Mouse (Mus musculus) stomach, embryonic 14.5 days (tissue): ENCODE results near the gene Actb. TPM values are rescaled to one million over a fixed set of nuclear protein-coding genes. Genes with fewer than 3 reads are reported as not detected.

Source experiments
- ATAC-seq: fragments of 200-750 bp; cut with Nextera tagmentation; 2 replicates; pipeline ENCODE4 v1.8.0; 2017; ENCODE audit warnings: low read depth, moderate TSS enrichment; ENCODE audit not compliant: insufficient number of reproducible peaks, insufficient read depth, low FRiP score
- H3K27ac ChIP-seq: fragments of 300-500 bp; sonication (generic); 2 replicates; pipeline ENCODE4 v1.5.1; 2014; ENCODE audit warnings: mild to moderate bottlenecking, low read length, moderate library complexity, mixed read lengths
- H3K27me3 ChIP-seq: fragments of 300-500 bp; sonication (generic); 2 replicates; pipeline ENCODE4 v1.6.1; 2014; ENCODE audit warnings: low read length, control low read depth, mixed read lengths; ENCODE audit not compliant: control insufficient read depth, insufficient read depth
- H3K36me3 ChIP-seq: fragments of 300-500 bp; sonication (generic); 2 replicates; pipeline ENCODE4 v1.6.1; 2014; ENCODE audit warnings: mild to moderate bottlenecking, control low read depth, low read length, moderate library complexity, mixed read lengths; ENCODE audit not compliant: control insufficient read depth, insufficient read depth
- H3K4me1 ChIP-seq: fragments of 300-500 bp; sonication (generic); 2 replicates; pipeline ENCODE4 v1.6.1; 2014; ENCODE audit warnings: low read length, control low read depth, mixed read lengths; ENCODE audit not compliant: control insufficient read depth, insufficient read depth
- H3K4me2 ChIP-seq: fragments of 300-500 bp; sonication (generic); replicated peaks from 2 replicates; pipeline ENCODE4 v1.6.1; 2014; ENCODE audit warnings: low read depth, low read length, control low read depth
- H3K4me3 ChIP-seq: fragments of 300-500 bp; sonication (generic); 2 replicates; pipeline ENCODE4 v1.5.1; 2014; ENCODE audit warnings: low read depth, low read length, control low read depth
- H3K9ac ChIP-seq: fragments of 300-500 bp; sonication (generic); replicated peaks from 2 replicates; pipeline ENCODE4 v1.6.1; 2014; ENCODE audit warnings: low read depth, mild to moderate bottlenecking, control low read depth, low read length, moderate library complexity, mixed read lengths
- H3K9me3 ChIP-seq: fragments of 300-500 bp; sonication (generic); 2 replicates; pipeline ENCODE4 v1.6.1; 2016; ENCODE audit warnings: low read depth, low read length, control low read depth; ENCODE audit not compliant: control insufficient read depth
- WGBS: fragments of 180-500 bp; shearing (Covaris S2); extraction: QIAGEN DNeasy Blood & Tissue Kit; methylation state at CpG from one replicate; pipeline ENCODE4 v1.1.7; 2014; 5-methylcytosine and 5-hydroxymethylcytosine counted together
- polyA plus RNA-seq: library from polyadenylated mRNA; unstranded; fragments of >200 nt; fragmentation: Nextera tagmentation; extraction: Ambion mirVana; gene quantifications from 2 replicates; pipeline ENCODE4 v1.2.1, GENCODE M21; 2014

The Actb gene
- polyA plus RNA-seq, 1 experiment from 2014 or later = 17,567 TPM

DNA sequence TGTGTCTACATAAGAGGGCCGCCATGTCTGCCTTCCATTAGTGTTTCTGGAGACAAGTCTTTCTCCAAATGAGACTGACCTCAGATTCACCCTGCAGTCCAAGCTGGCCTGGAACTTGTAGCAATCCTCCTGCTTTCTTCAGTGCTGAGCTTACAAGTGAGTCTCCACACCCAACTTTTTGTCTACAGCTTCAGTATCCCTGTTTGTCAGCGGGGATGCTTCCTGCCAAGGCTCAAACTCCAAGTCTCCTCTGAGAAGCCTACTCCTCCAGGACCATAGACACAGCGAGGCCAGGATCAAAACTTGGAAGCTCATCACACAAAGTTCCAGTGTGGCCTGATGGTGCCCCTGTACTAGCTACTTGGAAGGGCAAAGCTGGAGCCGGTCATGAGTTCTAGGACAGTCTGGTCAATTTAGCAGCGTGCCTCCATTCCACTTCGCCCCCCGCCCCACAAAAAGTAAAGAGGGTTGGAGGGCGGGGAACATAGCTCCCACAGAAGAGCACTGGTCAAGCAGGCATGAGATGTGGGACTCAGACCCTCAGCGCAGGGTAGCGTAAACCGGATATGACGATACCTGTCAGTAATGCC is 20.9 kb upstream of the Actb start:
- no peaks in the 10 kb centered on the region for H3K36me3 ChIP-seq
- no peaks in the 10 kb centered on the region for H3K9me3 ChIP-seq
- no peak overlapping the region for H3K9ac ChIP-seq
- H3K4me2 ChIP-seq = no peak overlapping the region
- 88% methylated on average over 12 of the region's 12 CpGs for WGBS
- no peak overlapping the region for H3K4me3 ChIP-seq
- H3K4me1 ChIP-seq = peaks cover 15% of the 10 kb centered on the region
- no peaks in the 10 kb centered on the region for H3K27me3 ChIP-seq
- H3K27ac ChIP-seq = peak overlapping the region; percentile 77; the same call in 1 of the 2 replicates
- no peak for ATAC-seq

GRCm38 (mm10) chr5:142926940-142927228 is 20.3 kb upstream of the Actb start:
- H3K4me1 ChIP-seq = peaks cover 15% of the 10 kb centered on the region
- H3K4me3 ChIP-seq = no peak overlapping the region
- 31% methylated on average over 3 of the region's 3 CpGs for WGBS
- peak overlapping the region; percentile 77 for H3K27ac ChIP-seq
- no peaks in the 10 kb centered on the region for H3K27me3 ChIP-seq
- no peak for ATAC-seq
- H3K9me3 ChIP-seq = no peaks in the 10 kb centered on the region
- no peak overlapping the region for H3K9ac ChIP-seq
- 0 out of 2 replicates have a peak overlapping the region, but pooled peaks have one; percentile 8 for H3K4me2 ChIP-seq
- H3K36me3 ChIP-seq = no peaks in the 10 kb centered on the region

DNA sequence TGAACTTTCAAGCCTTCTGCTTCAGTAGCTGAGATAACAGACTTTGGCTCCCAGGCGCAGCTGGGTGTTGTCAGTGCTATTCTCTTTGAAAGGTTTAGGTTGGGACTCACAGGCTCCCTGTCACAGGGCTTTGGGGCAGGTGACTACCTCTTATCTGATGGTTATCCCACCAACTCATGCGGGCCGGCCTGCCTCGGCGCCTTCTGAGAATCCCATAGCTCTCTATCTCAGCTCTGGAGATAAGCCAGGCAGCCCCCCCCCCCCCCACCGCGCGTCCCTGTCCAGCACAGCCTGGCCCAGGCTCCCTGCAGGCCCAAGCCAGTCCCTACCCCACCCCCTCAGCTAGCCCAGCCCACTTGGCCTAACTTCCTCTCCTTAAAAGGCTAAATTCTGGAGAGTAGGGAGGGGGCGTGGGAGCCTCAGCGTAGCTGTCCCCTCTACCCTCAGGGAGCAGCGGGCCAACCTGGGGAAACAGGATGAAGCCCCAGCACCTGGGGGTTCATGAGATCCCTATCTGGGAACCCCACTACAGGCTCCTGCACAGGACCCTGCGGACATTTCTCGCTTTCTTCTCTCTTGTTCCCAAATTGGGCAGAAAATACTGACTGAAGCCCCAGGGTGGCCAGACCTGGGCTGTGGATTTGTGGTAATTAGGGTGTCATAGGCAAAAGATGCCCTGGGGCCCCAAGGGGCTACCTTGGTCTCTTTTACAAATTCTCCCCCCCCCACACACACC is 19.8 kb upstream of the Actb start:
- no peaks in the 10 kb centered on the region for H3K9me3 ChIP-seq
- peaks cover 15% of the 10 kb centered on the region for H3K4me1 ChIP-seq
- ATAC-seq = peak; percentile 85
- H3K36me3 ChIP-seq = no peaks in the 10 kb centered on the region
- no peak overlapping the region for H3K9ac ChIP-seq
- peak overlapping the region; percentile 8; the same call in 1 of the 2 replicates for H3K4me2 ChIP-seq
- peak overlapping the region; percentile 77 for H3K27ac ChIP-seq
- H3K27me3 ChIP-seq = no peaks in the 10 kb centered on the region
- 7% methylated on average over 13 of the region's 13 CpGs for WGBS
- no peak overlapping the region for H3K4me3 ChIP-seq

- no peak overlapping the region for H3K4me3 ChIP-seq
- H3K36me3 ChIP-seq = no peaks in the 10 kb centered on the region
- no peak overlapping the region for H3K9ac ChIP-seq
- peaks cover 23% of the 10 kb centered on the region for H3K4me1 ChIP-seq
- H3K9me3 ChIP-seq = no peaks in the 10 kb centered on the region
- no peak overlapping the region for H3K27ac ChIP-seq
- H3K27me3 ChIP-seq = no peaks in the 10 kb centered on the region
- no peak overlapping the region for H3K4me2 ChIP-seq
- ATAC-seq = no peak
- WGBS = 73% methylated on average over 12 of the region's 12 CpGs
Observed at GRCm38 (mm10) chr5:142924336-142924959, 17.9 kb upstream of the Actb start.

DNA sequence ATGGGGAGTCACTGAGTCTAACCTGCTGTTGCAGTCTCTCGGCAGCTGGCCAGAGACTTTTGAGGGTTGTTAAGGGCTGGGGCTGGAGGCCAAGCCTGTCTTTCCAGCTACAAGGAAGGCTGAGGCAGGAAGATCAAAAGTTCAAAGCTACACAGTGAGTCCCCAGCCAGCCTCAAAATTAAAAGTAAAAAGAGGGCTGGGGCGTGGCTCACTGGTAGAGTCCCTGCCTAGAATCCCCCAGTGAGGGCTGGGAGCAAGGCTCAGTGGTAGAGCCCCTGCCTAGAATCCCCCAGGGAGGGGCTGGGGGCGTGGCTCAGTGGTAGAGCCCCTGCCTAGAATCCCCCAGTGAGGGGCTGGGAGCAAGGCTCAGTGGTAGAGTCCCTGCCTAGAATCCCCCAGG is 17.2 kb upstream of the Actb start:
- no peak overlapping the region for H3K4me2 ChIP-seq
- no peaks in the 10 kb centered on the region for H3K9me3 ChIP-seq
- no peaks in the 10 kb centered on the region for H3K36me3 ChIP-seq
- no peak overlapping the region for H3K9ac ChIP-seq
- no peak for ATAC-seq
- H3K4me3 ChIP-seq = no peak overlapping the region
- no peak overlapping the region for H3K27ac ChIP-seq
- no peaks in the 10 kb centered on the region for H3K27me3 ChIP-seq
- 79% methylated on average over 3 of the region's 3 CpGs for WGBS
- peaks cover 22% of the 10 kb centered on the region for H3K4me1 ChIP-seq

DNA sequence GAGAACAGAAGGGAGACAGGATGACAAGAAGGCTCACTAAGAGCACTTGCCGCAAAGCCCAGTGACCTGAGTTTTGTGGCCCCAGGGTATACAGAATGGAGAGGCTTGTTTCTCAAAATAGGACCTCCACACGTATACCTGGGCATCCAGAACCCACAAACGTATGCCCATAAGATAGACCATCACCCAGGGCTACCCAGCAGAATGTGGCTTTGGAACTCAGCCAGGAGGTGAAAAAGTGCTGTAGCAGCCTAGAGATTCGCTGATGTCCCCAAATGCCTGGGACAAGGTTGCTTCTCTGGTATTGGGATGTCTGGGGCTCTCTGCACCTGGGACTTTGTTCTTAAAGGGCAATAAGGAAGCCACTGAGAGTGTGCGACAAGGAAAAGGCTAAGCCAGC is 15.7 kb upstream of the Actb start:
- Histone ChIP-seq H3K9ac (no peak overlapping the region), H3K4me1 (peaks cover 20% of the 10 kb centered on the region), H3K27ac (no peak overlapping the region), H3K4me2 (no peak overlapping the region), H3K9me3 (no peaks in the 10 kb centered on the region), H3K27me3 (no peaks in the 10 kb centered on the region), H3K36me3 (no peaks in the 10 kb centered on the region), H3K4me3 (no peak overlapping the region)
- no peak for ATAC-seq
- 88% methylated on average over 5 of the region's 5 CpGs for WGBS

DNA sequence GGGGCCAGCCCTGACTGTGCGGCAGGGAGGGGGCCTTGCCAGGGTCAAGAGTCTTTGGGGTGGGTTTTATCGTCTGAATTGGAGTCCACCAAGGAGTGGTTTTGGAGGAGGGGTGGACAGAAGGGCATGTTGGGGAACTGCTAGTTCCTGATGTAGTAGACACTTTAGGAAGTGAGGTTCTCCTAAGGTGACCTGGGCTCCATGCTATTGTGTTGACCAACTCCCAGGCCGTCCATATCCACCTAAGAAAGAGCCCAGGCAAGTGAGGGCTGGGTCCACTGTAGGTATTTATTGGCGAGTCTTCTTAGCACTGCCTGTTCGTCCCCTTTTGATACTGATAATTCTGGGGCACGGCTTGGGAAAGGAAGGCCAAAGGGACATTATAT is 14.5 kb upstream of the Actb start:
- no peak overlapping the region for H3K4me3 ChIP-seq
- H3K27me3 ChIP-seq = no peaks in the 10 kb centered on the region
- no peaks in the 10 kb centered on the region for H3K36me3 ChIP-seq
- ATAC-seq = no peak
- peaks cover 14% of the 10 kb centered on the region; the same call in 1 of the 2 replicates for H3K4me1 ChIP-seq
- WGBS = 61% methylated on average over 6 of the region's 6 CpGs
- peak overlapping the region; percentile 46 for H3K27ac ChIP-seq
- no peak overlapping the region for H3K4me2 ChIP-seq
- H3K9me3 ChIP-seq = no peaks in the 10 kb centered on the region
- H3K9ac ChIP-seq = no peak overlapping the region

- H3K27me3 ChIP-seq = no peaks in the 10 kb centered on the region
- WGBS = 48% methylated on average over 8 of the region's 8 CpGs
- no peaks in the 10 kb centered on the region for H3K36me3 ChIP-seq
- peak; percentile 94 for ATAC-seq
- H3K4me3 ChIP-seq = no peak overlapping the region
- peak overlapping the region; percentile 46 for H3K27ac ChIP-seq
- H3K4me1 ChIP-seq = peaks cover 8% of the 10 kb centered on the region; the same call in 1 of the 2 replicates
- H3K9me3 ChIP-seq = no peaks in the 10 kb centered on the region
- no peak overlapping the region for H3K4me2 ChIP-seq
- H3K9ac ChIP-seq = no peak overlapping the region
Observed at GRCm38 (mm10) chr5:142920311-142921073, 13.9 kb upstream of the Actb start.
